Mouse (Mus musculus) liver, adult 2 months (tissue): ENCODE measurements around the gene Adgrd1.

ENCODE experiments used
- CTCF ChIP-seq: fragments of 200-500 bp; IDR thresholded peaks from 2 replicates; pipeline ENCODE4 v1.5.1; 2011; ENCODE audit warnings: low read depth, low read length, control low read depth
- POLR2A ChIP-seq: fragments of 200-500 bp; IDR thresholded peaks from 2 replicates; pipeline ENCODE4 v1.6.1; 2011; ENCODE audit warnings: low read length, control low read depth; ENCODE audit not compliant: insufficient read depth; ENCODE audit errors: extremely low read depth

DNA sequence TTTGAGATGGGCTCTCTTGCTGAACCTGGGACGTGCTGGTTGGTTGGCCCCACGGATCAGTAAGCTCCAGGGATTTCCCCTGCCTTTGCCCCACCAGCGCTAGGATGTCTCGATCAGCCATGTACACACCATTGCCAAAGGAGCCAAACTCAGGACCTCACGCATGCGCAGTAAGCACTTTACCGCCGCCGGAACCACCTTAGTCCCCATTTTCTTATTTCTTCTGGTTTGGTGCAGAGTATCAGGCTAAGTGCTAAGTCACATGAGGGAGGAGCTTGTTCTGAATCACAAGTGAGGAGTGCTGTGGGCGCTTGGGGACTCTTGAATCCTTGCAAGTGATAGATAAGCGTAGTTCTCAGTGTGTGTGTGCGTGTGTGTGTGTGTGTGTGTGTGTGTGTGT lies 31.2 kb upstream of the Adgrd1 start:
- no peak for TF ChIP-seq CTCF
- TF ChIP-seq POLR2A: no peak
